Mouse (Mus musculus) ES-Bruce4 (cell line): Measurements from ENCODE around the gene Mt2. TPM values are rescaled to one million over a fixed set of nuclear protein-coding genes. Genes with fewer than 3 reads are reported as not detected.
"Not testable (repeated sequence)": the region's sequence is repeated elsewhere in the genome, so short reads cannot be mapped to it uniquely, and the experiment has no call there.

Source experiments
- H3K27ac ChIP-seq: 2 replicates; pipeline ENCODE4 v1.5.1; 2012; ENCODE audit warnings: low read length, inconsistent platforms; ENCODE audit not compliant: insufficient read depth
- H3K27me3 ChIP-seq: 2 replicates; pipeline ENCODE4 v1.6.1; 2012; ENCODE audit warnings: mild to moderate bottlenecking, low read length, inconsistent platforms; ENCODE audit not compliant: control insufficient read depth, poor library complexity, insufficient read depth, severe bottlenecking
- H3K36me3 ChIP-seq: 2 replicates; pipeline ENCODE4 v1.6.1; 2012; ENCODE audit warnings: inconsistent platforms, mild to moderate bottlenecking, low read length, moderate library complexity; ENCODE audit not compliant: control insufficient read depth, poor library complexity, insufficient read depth, severe bottlenecking
- H3K4me1 ChIP-seq: one replicate; pipeline ENCODE4 v1.8.1; 2011; ENCODE audit warnings: low read length; ENCODE audit not compliant: control insufficient read depth, insufficient read depth
- H3K4me3 ChIP-seq: 2 replicates; pipeline ENCODE4 v1.5.1; 2011; ENCODE audit warnings: low read depth, mild to moderate bottlenecking, low read length
- H3K9ac ChIP-seq: 2 replicates; pipeline ENCODE4 v1.6.1; 2012; ENCODE audit warnings: low read depth, mild to moderate bottlenecking, inconsistent platforms; ENCODE audit not compliant: poor library complexity, severe bottlenecking
- H3K9me3 ChIP-seq: replicated peaks from 2 replicates; pipeline ENCODE4 v1.6.1; 2012; ENCODE audit warnings: mild to moderate bottlenecking, low read length, inconsistent platforms; ENCODE audit not compliant: control insufficient read depth, poor library complexity, insufficient read depth, severe bottlenecking
- CTCF ChIP-seq: IDR thresholded peaks from one replicate; pipeline ENCODE4 v1.8.1; 2011; ENCODE audit warnings: low read depth, low read length
- EP300 ChIP-seq: IDR thresholded peaks from 2 replicates; pipeline ENCODE4 v1.6.1; 2011; ENCODE audit warnings: low read depth, low read length; ENCODE audit not compliant: insufficient read depth
- POLR2A ChIP-seq: IDR thresholded peaks from one replicate; pipeline ENCODE4 v1.8.1; 2011; ENCODE audit warnings: low read length; ENCODE audit not compliant: insufficient read depth
- polyA plus RNA-seq: library from polyadenylated mRNA; stranded (reverse); fragments of >200 nt; gene quantifications from 2 replicates; pipeline ENCODE4 v1.2.4, GENCODE M21; 2011; ENCODE audit warnings: low read depth; ENCODE audit not compliant: missing spikeins, insufficient read depth, insufficient read length

Mt2 gene
- polyA plus RNA-seq, 1 experiment = 1,296 TPM

- no peaks in the 10 kb centered on the region for H3K9me3 ChIP-seq
- peaks cover 3% of the 10 kb centered on the region for H3K4me1 ChIP-seq
- TF ChIP-seq POLR2A = no peak
- TF ChIP-seq CTCF = no peak
- TF ChIP-seq EP300 = no peak
- H3K9ac ChIP-seq = no peak overlapping the region
- H3K4me3 ChIP-seq = no peak overlapping the region
- H3K36me3 ChIP-seq = no peaks in the 10 kb centered on the region
- H3K27ac ChIP-seq = no peak overlapping the region
- H3K27me3 ChIP-seq = no peaks in the 10 kb centered on the region
These were observed 40.4 kb upstream of the Mt2 start for GRCm38 (mm10) chr8:94132096-94132495.

GRCm38 (mm10) chr8:94134601-94135000 is 37.9 kb upstream of the Mt2 start:
- H3K27ac ChIP-seq, H3K27me3 ChIP-seq, H3K4me3 ChIP-seq, H3K36me3 ChIP-seq, H3K9ac ChIP-seq, H3K4me1 ChIP-seq, H3K9me3 ChIP-seq: not testable (repeated sequence)

- TF ChIP-seq CTCF (no peak), EP300 (no peak), POLR2A (no peak)
These were observed 36.9 kb upstream of the Mt2 start for GRCm38 (mm10) chr8:94135556-94135955.

GRCm38 (mm10) chr8:94136192-94136591 is 36.3 kb upstream of the Mt2 start:
- Histone ChIP-seq H3K4me1 (peaks cover 3% of the 10 kb centered on the region), H3K9me3 (no peaks in the 10 kb centered on the region), H3K36me3 (no peaks in the 10 kb centered on the region), H3K27me3 (no peaks in the 10 kb centered on the region), H3K9ac (no peak overlapping the region), H3K4me3 (no peak overlapping the region), H3K27ac (no peak overlapping the region)
- TF ChIP-seq CTCF (no peak), POLR2A (no peak), EP300 (no peak)

More at GRCm38 (mm10) chr8:94135556-94135955, 36.9 kb upstream of the Mt2 start:
- Histone ChIP-seq H3K27me3 (no peaks in the 10 kb centered on the region), H3K9ac (no peak overlapping the region), H3K4me3 (no peak overlapping the region), H3K36me3 (no peaks in the 10 kb centered on the region), H3K27ac (no peak overlapping the region), H3K9me3 (no peaks in the 10 kb centered on the region), H3K4me1 (peaks cover 3% of the 10 kb centered on the region)

GRCm38 (mm10) chr8:94136933-94137332 is 35.5 kb upstream of the Mt2 start, which contains the start of gene Mt4:
Gene Mt4 (plus strand): TSS chr8:94137197.
- Histone ChIP-seq H3K36me3 (no peaks in the 10 kb centered on the region), H3K27me3 (no peaks in the 10 kb centered on the region), H3K9ac (no peak within 1 kb of the TSS), H3K27ac (no peak within 1 kb of the TSS), H3K4me3 (no peak within 1 kb of the TSS), H3K9me3 (no peaks in the 10 kb centered on the region), H3K4me1 (peaks cover 3% of the 10 kb centered on the region)
- TF ChIP-seq EP300 = peak; percentile 71; the same call in 1 of the 2 replicates
- no peak for TF ChIP-seq POLR2A

GRCm38 (mm10) chr8:94140266-94140795 is 32.1 kb upstream of the Mt2 start:
- Histone ChIP-seq H3K9me3 (no peaks in the 10 kb centered on the region), H3K27ac (no peak overlapping the region), H3K4me3 (no peak overlapping the region), H3K27me3 (no peaks in the 10 kb centered on the region; the same call in 1 of the 2 replicates), H3K4me1 (peaks cover 3% of the 10 kb centered on the region), H3K36me3 (no peaks in the 10 kb centered on the region), H3K9ac (no peak overlapping the region)
- no peak for TF ChIP-seq POLR2A
- TF ChIP-seq CTCF = no peak
- TF ChIP-seq EP300 = no peak
